In genomic region chr2:165054888-165055852, GRCm38 (mm10) we compare ENCODE assay signal across 8 mouse cellular contexts. TPM values are rescaled to one million over a fixed set of nuclear protein-coding genes. Genes with fewer than 3 reads are reported as not detected.
DNase-seq lines count a peak whose midpoint lies in the region; ATAC-seq and TF ChIP-seq lines count a peak whose summit lies in the region.

Cd40 (plus strand) TSS chr2:165055627.

- H3K4me2 ChIP-seq in hindbrain, postnatal 0 days (ENCODE audit: low read depth, low read length) = peak within 1 kb of the TSS; percentile 49
- H3K4me2 ChIP-seq in liver, embryonic 11.5 days = peak within 1 kb of the TSS; percentile 56
- H3K4me2 ChIP-seq in midbrain, postnatal 0 days (ENCODE audit: low read depth, low read length, poor library complexity, severe bottlenecking) = peak within 1 kb of the TSS; percentile 28

- DNase-seq in CD4-positive, CD25-positive, alpha-beta regulatory T cell, adult 2 months (ENCODE audit: low read depth, low spot score) = peak; percentile 58
- peak; percentile 22 to 47 for DNase-seq in adrenal gland, postnatal 4 days (ENCODE audit: low spot score in 2 of 2)
- DNase-seq in gastrocnemius, postnatal 14 days = peak; percentile 56
- DNase-seq in hindbrain, postnatal 0 days (ENCODE audit: low spot score) = peak; percentile 71
- peak; percentile 60 for DNase-seq in liver, embryonic 11.5 days (ENCODE audit: low spot score)
- DNase-seq in midbrain, postnatal 0 days (ENCODE audit: low spot score) = peak; percentile 44
- DNase-seq in thymus, postnatal 0 days (ENCODE audit: low spot score) = peak; percentile 15
- no peak for DNase-seq in adipocyte (ENCODE audit: low spot score)

- H3K9ac ChIP-seq in hindbrain, postnatal 0 days (replicated peaks; ENCODE audit: low read length) = no peak within 1 kb of the TSS; the same call in 1 of the 2 replicates
- H3K9ac ChIP-seq in liver, embryonic 11.5 days (ENCODE audit: low read depth, low read length) = peak within 1 kb of the TSS; percentile 49; the same call in 1 of the 2 replicates
- H3K9ac ChIP-seq in midbrain, postnatal 0 days (replicated peaks; ENCODE audit: low read length, poor library complexity, severe bottlenecking) = no peak within 1 kb of the TSS

- no peak within 1 kb of the TSS for H3K27ac ChIP-seq in hindbrain, postnatal 0 days
- no peak within 1 kb of the TSS; the same call in 1 of the 2 replicates for H3K27ac ChIP-seq in liver, embryonic 11.5 days (ENCODE audit: low read depth, low read length)
- no peak within 1 kb of the TSS for H3K27ac ChIP-seq in midbrain, postnatal 0 days (ENCODE audit: low read depth, low read length)

- H3K9me3 ChIP-seq in hindbrain, postnatal 0 days (ENCODE audit: low read length) = no peaks in the 10 kb centered on the region
- no peaks in the 10 kb centered on the region for H3K9me3 ChIP-seq in liver, embryonic 11.5 days (ENCODE audit: control insufficient read depth, low read length)
- no peaks in the 10 kb centered on the region for H3K9me3 ChIP-seq in midbrain, postnatal 0 days (ENCODE audit: low read length)

- ATAC-seq in hindbrain, postnatal 0 days = peak; percentile 68
- ATAC-seq in liver, embryonic 11.5 days (replicated peaks; ENCODE audit: low FRiP score) = peak; percentile 58; the same call in 1 of the 2 replicates
- no peak for ATAC-seq in midbrain, postnatal 0 days (ENCODE audit: low FRiP score)

- 17% methylated on average over 25 of the region's 25 CpGs for WGBS in hindbrain, postnatal 0 days
- WGBS in liver, embryonic 11.5 days = 9% methylated on average over 25 of the region's 25 CpGs
- 13% methylated on average over 25 of the region's 25 CpGs for WGBS in midbrain, postnatal 0 days

- no peaks in the 10 kb centered on the region for H3K27me3 ChIP-seq in hindbrain, postnatal 0 days (ENCODE audit: insufficient read depth, low read length)
- peaks cover 24% of the 10 kb centered on the region for H3K27me3 ChIP-seq in liver, embryonic 11.5 days (replicated peaks; ENCODE audit: control insufficient read depth, insufficient read depth, low read length)
- H3K27me3 ChIP-seq in midbrain, postnatal 0 days (ENCODE audit: insufficient read depth, low read length) = no peaks in the 10 kb centered on the region

- no peaks in the 10 kb centered on the region for H3K36me3 ChIP-seq in hindbrain, postnatal 0 days (ENCODE audit: insufficient read depth, low read length)
- H3K36me3 ChIP-seq in liver, embryonic 11.5 days (ENCODE audit: control insufficient read depth, insufficient read depth, low read length) = no peaks in the 10 kb centered on the region
- no peaks in the 10 kb centered on the region for H3K36me3 ChIP-seq in midbrain, postnatal 0 days (ENCODE audit: insufficient read depth, low read length)

- intact Hi-C loops in gastrocnemius, postnatal 14 days (cut with DNase I; ENCODE audit: low total_unique reads) = no loop called here

- H3K4me3 ChIP-seq in hindbrain, postnatal 0 days (ENCODE audit: low read length) = peak within 1 kb of the TSS; percentile 21
- peak within 1 kb of the TSS; percentile 41 for H3K4me3 ChIP-seq in liver, embryonic 11.5 days (ENCODE audit: low read depth, low read length)
- peak within 1 kb of the TSS; percentile 10; the same call in 1 of the 2 replicates for H3K4me3 ChIP-seq in midbrain, postnatal 0 days (ENCODE audit: low read depth, low read length)

- H3K4me1 ChIP-seq in hindbrain, postnatal 0 days (ENCODE audit: insufficient read depth, low read length) = peaks cover 5% of the 10 kb centered on the region; the same call in 1 of the 2 replicates
- no peaks in the 10 kb centered on the region; the same call in 1 of the 2 replicates for H3K4me1 ChIP-seq in liver, embryonic 11.5 days (replicated peaks; ENCODE audit: control insufficient read depth, insufficient read depth, low read length)
- H3K4me1 ChIP-seq in midbrain, postnatal 0 days (ENCODE audit: insufficient read depth, low read length) = no peaks in the 10 kb centered on the region

- TF ChIP-seq CTCF in hindbrain, postnatal 0 days (IDR thresholded peaks at IDR 0.05; ENCODE audit: low read depth) = no peak
- TF ChIP-seq CTCF in midbrain, postnatal 0 days (IDR thresholded peaks at IDR 0.05) = no peak

RNA-seq across cellular contexts. Expression of gene Cd40, which starts in this region (rescaled TPM):
- 1 to 10 TPM; 6.3 to 8.5 TPM for total RNA-seq in adrenal gland, postnatal 4 days (2021)
- total RNA-seq in gastrocnemius, postnatal 14 days (2021) = 1 to 10 TPM; 1.1 to 1.2 TPM
- 3.8 and 7.3 TPM in 2 replicates for total RNA-seq in hindbrain, postnatal 0 days (2014; rRNA removed)
- polyA plus RNA-seq in hindbrain, postnatal 0 days (2015; fragmentation: Nextera tagmentation; extraction: Ambion mirVana) = 4.8 and 5.4 TPM in 2 replicates
- polyA plus RNA-seq in liver, embryonic 11.5 days (2014; fragmentation: Nextera tagmentation; extraction: Ambion mirVana) = 5.5 and 7.7 TPM in 2 replicates
- total RNA-seq in midbrain, postnatal 0 days (2014; rRNA removed) = 5.2 and 5.9 TPM in 2 replicates
- polyA plus RNA-seq in midbrain, postnatal 0 days (2015; fragmentation: Nextera tagmentation; extraction: Ambion mirVana) = 4.4 and 6.4 TPM in 2 replicates
- 29.6 and 31.4 TPM in 2 replicates for polyA plus RNA-seq in thymus, postnatal 0 days (2015; fragmentation: Nextera tagmentation; extraction: Ambion mirVana)
